Mouse (Mus musculus) MN1 (cell line): Measurements from ENCODE around the gene Trip10.

Experiments used
- DNase-seq: peaks from one replicate; pipeline ENCODE4 v3.0.0-alpha.2; 2016; ENCODE audit warnings: low spot score

The Trip10 gene

DNA sequence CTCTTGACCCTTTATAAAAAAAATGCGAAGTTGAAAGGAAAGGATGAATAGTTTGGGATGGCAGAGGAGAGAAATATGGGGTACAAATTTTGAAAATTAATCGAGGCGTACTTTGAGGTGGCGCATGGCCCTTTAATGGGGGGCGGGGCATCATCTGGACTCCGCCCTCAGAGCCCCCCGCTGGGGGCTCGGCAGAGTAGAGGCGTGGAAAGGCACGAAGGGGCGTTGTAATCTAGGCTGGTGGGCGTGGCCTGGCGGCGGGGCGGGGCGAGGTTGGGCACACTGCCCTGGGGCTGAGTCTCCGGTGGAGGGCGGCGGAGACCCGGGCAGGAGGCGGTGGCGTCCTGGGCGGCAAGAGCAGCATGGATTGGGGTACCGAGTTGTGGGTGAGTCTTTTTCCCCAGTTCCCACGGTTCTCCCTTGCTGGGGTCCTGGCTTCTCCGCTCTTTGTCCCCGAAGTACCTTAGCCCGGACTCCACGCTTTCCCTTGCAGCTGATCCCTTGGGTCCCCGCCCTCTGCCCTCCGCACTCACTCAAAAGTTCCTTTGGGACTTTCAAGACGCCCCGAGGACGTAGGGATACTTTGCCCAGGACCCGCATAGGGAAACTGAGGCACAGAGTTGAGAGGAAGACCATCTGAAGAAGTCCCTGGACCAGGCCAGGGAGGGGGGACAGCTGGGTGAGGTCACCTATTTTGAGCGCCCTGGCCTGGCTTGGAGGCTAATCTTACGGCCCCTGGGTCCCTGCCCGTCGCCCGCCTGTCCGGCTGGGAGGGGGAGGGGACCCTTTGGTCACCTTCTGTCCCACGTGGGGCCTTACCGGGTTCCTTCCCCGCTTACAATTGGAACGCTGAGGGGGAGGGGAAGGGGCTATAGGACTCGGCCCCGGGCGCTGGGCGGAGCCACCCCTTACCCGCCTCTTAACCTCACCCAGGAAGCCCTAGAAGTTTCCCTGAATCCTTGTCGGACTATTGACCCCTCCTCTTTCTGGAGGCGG is at the start of gene Trip10:
Trip10 (plus strand) TSS at position 270 of the 996 bp plus-strand sequence.
- DNase-seq, result peak; percentile 93

DNA sequence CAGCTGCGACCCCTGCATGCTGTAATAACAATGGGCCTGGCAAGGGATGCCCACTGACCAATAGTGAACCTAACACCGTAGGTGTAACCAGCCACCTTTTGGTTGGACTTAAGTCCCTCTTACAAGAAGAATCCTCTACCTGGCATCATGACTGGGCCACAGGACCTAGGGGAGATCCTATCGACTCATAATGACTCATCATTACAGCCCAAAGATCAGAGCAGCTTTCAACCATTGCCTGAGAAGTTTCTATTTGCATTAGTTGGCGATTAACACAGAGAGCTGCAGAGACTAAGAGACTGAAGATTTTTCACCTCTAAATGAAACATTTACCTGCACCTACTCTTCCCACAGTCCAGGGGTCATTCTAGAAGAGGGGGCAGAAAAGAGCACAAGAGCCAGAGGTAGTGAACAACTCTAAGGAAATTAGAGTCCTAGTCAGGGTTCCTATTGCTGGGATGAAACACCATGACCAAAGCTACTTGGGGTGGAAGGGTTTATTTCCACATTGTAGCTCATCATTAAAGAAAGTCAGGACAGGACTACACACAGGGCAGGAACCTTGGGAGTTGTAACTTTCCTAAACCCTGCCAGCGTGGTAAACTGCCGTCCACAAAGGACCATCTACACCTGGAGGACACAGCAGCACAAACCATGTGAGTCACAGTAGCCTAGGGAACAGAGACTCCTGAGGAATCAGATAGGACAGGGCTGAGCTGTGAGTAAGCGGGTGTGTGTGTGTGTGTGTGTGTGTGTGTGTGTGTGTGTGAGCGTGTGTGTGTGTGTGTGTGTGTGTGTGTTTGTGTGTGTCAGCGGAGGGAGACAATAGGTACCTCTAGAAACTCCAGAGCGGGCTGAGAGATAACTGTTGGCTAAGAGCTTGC is 47.2 kb upstream of the Trip10 start:
- DNase-seq, result no peak

DNA sequence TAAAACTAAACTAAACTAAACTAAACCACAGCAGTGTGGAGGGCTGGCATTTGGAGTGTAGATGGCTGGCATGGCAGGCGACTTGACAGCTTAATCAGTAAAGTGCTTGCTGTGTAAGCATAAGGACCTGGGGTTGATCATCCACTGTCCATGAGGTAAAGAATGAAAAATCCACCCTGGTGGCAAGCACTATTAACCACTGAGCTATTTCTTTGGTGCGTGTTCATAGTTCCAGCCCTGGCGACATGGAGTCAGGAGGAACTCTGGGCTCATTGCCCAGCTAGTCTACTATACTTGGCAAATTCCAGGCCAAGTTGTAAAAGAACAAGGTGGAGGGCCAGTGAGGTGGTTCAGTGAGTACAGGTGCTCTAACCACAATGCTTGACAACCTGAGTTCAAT is 41.3 kb upstream of the Trip10 start:
- DNase-seq, result no peak

DNA sequence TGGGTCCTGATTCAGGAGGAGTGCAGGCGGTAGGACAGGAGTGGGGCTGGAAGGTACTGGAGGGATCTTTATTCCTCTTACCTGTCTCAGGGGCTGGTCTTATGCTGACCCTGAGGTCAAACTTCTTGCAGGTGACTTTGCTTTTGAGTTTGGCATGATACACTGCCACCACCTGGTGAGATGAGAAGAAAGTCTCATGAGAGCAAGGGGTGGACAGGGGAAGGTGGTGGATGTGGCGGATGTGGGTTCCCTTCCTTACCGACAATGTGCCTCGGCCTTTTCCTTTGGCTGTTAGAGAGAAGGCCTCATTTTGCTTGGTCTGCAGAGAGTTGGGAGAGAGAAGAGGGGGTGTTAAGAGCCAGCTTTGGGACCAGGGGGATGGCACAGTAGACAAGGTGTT is 39.9 kb upstream of the Trip10 start:
- no peak for DNase-seq

DNA sequence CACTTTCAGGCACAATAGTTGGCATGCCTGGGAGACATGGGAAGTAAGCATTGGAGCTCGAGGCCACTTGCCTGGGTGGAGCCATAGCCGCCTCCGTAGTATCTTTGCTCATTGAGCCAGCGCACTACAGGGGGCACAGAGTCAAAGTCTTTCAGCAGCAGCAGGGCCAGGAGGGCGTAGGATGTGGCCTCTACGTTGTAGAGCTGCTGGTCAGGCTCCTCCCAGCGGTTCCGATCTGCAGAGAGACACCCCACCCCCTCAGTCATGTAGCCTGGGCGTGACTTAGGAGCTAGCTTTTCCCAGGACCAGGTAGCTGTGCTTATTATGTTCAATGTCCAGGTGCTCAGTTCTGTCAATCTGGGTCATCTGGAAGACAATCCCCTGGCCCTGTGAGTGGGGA is 37.8 kb upstream of the Trip10 start:
- no peak for DNase-seq

DNA sequence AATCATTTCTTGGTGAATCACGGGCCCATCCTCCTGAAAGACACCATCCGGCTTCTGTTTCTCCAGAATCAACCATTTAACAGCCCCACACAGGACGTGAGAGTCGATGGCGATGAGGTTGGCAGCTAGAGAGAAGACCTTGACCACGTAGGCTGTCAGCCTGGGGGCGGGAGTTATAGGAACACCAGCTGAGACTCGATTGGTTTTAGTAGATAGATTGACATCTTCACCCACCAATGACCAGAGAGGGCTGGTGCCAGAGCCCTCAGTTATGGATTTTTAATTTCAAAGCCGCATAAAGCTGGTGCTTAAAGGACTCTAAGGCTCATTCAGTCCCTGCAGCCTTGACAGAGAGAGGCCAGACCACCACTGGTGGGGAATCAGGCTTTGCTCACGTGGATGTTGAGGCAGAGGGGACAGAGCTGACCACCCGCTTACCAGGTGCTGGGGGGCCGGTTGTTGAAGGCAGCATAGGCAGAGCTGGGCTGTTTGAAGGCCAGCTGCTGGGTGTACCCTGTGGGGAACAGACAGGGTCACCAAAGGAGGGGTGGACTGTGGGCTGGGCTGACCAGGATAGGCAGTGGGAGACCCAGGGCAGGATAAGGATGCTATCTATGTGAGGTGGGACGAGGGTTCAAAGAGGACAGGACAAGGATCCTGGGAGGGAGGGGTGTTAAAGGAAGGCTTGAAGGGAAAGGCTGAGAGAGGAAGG is 34.4 kb upstream of the Trip10 start:
- DNase-seq, result peak; percentile 45

DNA sequence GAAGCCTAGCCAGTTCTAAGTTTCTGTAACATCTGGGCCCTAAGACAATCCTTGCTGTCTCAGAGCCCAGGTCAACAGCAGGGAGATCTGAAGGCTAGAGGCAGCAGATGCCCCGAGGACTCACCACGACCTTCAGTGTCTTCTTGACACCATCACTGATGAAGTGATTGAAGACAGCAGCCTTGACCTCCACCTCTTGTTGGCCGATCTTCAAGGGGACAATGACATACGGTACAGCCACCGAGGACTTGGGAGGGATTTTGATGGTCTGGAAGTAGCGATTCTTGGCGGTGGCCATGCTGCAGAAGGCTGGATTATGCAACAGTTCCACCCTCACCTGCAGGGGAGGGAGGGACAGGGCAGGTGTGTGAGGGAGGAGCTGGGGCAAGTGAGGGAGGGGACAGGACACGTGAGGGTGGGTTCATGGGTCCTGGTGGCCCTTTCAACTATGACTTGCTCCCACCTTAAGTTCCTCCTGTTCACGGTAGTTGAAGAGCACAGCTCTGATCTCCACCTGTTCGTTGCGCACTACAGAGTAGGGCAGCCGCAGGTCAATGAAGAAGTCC is 30.8 kb upstream of the Trip10 start:
- no peak for DNase-seq

DNA sequence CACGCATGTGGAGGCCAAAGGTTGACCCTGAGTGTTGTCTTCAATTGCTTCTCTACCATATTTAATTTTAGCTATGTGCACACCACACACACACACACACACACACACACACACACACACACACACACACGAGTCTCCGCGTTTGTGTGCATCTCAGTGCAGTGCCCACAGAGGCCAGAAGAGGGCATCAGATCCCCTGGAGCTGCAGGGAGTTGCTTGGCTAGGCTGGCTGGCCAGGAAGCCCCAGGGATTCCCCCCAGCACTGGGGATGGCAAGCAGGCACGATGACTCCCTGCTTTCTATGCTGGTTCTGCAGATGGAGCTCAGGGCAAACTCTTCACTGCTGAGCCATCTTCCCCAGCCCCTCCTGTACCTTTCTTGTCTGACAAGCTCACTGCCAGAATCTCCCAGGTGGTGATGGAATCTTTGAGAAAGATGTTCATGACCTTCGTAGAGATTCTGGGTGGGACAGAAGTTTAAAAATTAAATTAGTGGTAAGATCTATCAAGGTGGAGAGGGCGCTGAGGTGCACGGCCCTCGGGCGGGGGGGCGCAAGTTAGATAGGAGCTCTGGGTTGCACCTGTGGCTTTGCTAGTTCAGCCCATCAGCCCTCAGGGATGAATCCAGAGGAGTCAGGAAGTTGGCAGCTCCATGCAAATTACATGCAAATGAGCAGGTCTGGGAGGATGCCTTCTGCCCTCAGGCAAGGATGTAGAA is 29.9 kb upstream of the Trip10 start:
- peak; percentile 19 for DNase-seq

DNA sequence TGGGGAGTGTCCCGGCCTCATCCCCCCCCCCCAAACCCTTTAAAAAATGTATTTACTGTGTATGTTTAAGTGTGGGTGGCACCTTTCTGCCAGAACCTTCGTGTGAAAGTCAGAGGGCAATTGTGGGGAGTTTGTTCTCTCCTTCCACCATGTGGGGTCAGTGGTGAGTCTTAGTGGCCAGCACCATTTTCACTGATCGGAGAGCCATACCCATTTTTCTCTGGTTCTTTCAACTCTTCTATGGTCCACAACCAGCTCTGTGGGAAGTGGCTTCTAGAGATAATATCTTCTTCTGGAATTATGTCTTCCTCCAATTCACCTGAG is 29.4 kb upstream of the Trip10 start:
- DNase-seq, result no peak

DNA sequence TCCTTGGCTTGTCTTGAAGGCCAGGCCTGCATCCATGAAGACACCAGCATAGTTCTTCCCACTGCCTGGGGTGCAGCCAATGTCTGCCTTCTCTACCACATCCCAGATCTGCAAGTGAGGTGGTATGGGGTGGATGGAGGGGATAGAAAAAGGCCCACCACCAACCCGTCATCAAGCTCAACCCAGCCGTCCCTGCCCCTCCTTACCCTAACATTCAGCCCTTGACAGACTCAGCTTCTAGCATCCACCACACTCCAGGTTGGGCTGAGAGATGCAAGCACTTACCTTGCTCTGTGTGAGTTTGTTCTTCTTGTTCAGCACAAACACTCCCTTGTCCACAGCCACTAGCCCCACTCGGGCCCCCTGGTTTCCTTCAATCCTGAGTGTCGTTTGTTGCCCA is 27.3 kb upstream of the Trip10 start:
- DNase-seq, result no peak

DNA sequence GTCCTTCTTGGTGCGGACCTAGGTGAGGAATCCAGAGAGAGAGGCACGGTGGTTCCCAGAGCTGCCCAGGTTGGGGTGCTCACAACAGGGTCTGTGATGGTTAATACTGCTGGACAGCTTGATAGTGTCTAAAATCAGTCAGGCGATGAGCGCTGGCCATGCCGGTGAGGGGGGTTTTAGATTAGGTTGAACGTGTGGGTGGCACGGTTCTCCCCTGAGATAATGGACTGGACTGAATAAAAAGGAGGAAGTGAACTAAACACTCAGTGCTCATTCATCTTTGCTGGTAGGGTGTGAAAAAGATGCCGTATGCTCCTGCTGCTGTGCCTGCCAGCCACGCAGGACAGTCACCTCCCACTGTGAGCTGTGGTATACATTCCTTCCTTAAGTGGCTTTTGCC is 25.9 kb upstream of the Trip10 start:
- DNase-seq, result no peak

DNA sequence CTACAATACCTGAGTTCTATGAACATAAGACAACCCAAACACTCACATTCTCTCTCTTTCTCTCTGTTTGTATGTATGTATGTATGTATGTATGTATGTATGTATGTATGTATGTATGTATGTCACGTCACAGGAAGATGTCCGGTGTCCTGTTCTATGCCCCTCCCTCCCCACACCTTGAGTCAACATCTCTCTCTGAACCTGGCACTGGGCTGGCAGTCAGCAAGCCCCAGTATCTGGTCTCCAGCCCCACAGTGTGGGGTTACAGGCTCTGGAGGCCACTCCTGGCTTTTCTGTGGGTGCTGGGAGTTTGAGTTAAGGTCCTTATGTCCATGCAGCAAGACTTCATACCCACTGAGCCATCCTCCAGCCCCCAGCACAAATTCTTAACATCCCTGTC is 21.8 kb upstream of the Trip10 start:
- no peak for DNase-seq

DNA sequence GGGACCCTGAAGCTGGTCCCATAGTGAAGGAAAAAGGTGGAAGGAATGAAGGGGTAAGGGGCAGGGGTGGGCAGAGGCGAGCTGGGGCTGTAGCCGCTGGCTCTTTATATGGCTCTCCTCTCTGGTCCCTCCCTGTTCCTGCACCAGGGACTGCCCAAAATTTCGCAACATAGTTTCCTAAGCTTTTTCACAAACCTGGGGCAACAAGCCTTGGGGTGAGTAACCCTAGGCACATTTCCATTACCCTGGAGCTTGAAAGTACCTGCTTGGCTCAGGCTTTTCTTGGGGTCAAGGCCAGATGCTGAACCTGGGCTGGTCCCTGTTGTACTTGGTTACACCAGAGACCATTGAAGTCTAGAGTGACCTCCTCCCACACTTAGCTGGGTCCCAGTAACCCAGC is 21.2 kb upstream of the Trip10 start, which contains the start of gene C3:
C3 (minus strand) TSS at position 123 of the 400 bp plus-strand sequence.
- DNase-seq, result no peak

DNA sequence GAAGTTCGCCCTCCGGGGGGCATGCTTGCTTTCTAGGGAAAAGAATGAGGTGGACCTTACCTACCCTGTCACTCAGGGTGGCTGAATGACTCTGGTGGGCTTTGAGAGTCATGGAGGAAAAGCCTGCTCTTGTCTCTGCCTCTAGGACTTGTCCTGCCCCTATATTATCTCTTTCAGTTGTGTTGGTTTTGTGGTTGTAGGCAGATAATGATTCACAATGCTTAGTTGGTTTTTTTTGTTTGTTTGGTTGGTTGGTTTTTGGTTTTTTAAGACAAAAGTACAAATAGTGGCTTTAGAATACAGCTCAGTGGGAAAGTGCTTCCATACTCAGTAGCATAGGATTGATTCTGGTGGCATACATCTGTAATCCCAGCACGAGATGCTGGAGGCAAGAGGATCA is 20.4 kb upstream of the Trip10 start:
- no peak for DNase-seq

DNA sequence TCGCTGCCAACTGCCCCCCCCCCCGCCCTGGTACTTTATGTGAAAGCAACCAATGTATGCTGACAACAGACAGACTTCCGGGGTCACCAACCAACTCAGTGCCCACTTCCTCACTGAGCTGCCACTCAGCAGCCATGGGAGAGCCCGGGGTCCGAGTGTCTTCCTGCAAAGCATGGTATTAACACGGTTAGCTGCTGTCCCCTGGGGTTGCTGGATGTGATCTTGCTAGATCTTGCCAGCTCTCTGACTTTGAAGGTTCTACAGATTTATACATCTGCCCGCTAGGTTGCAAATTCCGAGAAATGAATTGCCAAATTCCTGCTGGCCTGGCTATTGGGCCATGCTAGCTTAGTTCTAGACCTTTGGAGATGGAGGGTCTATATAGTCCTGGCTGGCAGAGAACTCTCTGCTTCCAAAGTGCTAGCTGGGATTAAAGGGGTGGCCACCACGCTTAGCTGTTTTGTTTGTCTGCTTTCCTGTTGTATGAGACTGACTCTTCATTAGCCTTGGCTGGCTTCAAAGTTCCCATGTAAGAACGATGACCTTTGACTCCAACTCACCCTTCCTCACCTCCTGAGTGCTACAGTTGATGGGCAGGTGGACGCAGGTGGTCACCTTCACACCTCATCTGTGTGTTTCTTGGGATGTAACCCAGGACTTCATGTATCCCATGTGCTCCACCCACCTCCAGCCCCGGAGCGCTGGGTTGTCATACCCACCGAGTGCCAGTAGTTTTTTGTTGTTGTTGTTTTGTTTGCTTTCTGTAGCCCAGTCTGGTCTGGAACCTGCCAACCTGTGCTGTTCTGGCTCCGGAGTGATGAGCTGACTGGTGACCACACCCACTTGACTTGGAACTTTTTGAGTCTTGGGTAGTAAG is 19.2 kb upstream of the Trip10 start:
- no peak for DNase-seq

DNA sequence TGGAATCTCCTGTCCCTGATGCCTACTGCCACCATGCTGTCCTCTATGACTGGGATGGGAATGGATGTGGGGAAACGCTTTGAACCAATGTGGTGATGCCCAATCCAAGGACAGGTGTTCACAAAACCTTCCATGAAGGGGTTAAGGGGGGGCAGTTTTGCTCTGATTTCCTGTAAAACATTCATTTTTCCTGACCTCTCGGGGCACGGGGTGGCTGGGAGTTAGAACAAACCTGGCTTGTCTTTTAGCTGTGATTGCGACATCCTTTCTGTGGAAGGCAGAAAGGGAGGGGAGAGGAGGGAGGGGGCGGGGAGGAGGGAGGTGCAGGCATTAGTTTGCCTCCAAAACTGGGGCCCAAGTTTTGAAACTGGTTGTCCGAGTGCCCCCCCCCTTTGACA is 18.5 kb upstream of the Trip10 start:
- DNase-seq, result no peak

DNA sequence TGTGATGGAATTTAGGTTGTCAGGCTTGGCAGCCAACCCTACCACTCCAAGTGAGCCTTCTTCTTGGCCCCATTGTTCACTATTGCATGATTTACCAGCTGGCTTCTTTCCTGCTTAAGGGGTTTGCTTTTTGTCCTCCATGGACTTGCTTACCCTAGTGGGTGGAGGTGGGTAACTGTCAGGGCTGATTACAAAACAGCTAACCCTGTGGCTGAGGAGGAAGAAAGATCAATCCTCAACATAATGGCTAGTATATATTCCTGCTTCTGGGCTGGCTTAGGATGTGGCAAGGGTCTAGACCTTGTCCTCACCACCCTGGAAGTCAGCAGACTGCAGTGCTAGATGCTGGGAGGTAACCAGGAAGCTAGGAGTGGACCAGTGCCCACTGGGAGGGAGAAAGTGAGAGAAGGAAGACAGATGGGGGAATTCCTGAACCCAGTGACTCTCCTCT is 17.9 kb upstream of the Trip10 start:
- DNase-seq, result no peak

DNA sequence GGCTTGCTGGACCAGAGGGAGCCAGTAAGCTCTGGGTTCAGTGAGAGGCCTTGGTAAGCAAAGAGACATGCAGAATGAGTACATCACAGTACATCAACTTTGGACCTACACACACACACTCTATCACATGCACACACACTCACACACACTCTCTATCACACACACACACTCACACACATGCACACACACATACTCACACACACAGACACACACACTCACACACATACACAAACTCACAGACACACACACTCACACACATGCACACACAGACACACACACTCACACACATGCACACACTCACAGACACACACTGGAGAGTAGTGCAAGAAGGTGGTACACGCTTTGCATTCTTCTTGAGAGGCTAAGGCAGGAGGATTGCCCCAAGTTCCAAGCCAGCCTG is 17.1 kb upstream of the Trip10 start:
- no peak for DNase-seq

DNA sequence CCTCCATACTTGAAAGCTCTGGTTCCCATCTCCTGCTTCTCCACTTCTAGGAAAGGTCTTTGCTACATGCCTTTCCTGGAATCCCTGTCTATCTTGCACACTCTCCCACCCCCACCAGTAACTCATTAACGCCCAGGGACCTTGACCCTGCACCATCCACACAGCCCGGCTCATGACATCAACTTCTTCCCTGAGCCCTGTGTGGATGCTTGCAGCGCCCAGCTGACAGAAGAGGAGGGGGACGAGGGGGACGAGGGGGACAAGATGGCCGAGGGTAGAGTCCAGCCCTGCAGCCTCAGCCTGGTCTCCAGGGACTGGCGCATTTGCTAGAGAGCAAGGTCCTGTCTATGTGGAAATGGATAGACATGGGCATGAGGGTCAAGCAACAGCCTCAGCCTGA is 16.2 kb upstream of the Trip10 start:
- no peak for DNase-seq

DNA sequence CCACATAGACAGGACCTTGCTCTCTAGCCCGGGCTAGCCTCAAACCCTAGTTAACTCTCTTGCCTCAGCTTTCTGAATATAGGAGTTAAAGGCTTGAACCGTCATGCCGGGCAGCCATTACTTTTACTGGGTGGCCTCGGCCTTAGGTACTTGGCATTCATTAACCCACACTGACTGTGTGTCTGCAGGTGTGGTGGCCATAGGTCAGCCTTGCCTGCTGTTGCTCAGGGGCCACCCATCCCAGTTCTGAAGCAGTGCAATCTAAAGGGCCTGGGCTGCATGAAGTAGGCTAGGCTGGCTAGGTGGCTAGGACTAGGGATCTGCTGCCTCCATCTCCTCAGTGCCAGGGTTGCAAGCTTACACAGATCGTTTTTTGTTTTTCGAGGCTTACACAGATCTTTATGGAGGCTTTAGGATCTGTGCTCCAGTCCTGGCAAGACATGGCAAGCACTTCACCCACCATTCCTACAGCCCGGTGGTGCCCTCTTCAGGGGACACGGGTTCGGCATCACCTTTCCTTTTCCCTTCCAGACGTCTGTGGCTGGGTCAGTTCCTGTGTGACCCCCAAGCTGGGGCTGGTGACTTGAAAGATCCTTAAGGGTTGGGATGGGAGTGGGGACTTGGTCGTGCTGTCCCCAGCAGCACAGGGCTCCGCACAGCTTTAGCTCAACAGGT is 14.9 kb upstream of the Trip10 start:
- DNase-seq, result no peak
